Mouse (Mus musculus) B cell, adult 62 days (primary cell): ENCODE measurements around the gene Gpr61. TPM values are rescaled to one million over a fixed set of nuclear protein-coding genes. Genes with fewer than 3 reads are reported as not detected.

Source experiments
- total RNA-seq: library from RNA; stranded (reverse); gene quantifications from 4 replicates; pipeline ENCODE4 v1.2.4, GENCODE M21; 2023

Gpr61 gene
- not detected in 4 replicates for total RNA-seq

GRCm38 (mm10) chr3:108154656-108155055 lies at the start of gene Gpr61:
TSS of gene Gpr61 (minus strand) at chr3:108154882.

DNA sequence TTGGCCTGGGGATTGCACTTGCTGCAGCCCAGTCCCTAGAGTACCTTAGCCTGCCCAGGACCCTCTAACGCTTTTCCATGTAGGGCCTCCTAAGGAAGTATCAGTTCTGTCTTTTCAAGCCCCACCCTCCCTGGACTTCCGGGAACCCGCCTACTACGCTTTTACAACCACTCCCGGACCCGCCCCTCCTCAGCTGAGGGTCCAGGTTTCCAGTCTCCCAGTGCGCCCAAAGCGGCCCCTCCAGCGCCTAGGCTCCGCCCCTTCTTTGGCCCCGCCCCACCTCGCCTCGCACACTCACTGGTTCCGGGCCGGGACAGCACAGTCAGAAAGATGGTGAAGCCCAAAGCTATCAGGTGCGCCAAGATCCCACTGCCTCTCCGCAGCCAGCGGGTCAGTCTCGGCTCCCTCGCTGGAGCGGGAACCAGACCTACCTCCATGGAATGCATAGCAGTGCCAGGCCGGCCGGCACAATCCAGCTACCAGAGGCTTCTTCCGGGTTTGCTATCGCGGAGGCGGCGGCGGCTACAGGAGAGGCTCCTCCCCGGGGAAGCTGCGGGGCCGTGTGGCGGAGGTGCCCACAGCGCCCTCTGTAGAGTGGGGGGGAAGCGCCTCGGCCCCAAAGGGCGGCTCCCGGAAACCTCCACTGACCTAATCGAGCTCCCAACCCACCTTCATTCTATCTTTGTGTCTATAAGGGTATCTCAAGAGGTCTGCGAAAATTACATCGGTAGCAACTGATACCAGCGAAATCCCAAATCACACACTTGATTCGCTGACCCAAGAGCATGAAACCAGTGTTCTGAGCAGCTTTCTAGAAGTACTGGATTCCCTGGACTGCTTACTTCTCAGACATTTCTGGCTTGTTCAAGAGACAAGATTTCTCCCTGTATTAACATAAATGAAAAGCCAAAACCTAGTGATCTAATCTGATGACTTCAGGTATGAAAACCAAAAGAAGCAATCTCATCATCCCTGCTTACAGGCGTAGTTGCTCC lies 45.9 kb upstream of the Gpr61 start, which contains the start of gene Cyb561d1:
Gene Cyb561d1 (minus strand): TSS at position 884 of the 995 bp plus-strand sequence.

GRCm38 (mm10) chr3:108186098-108187047 lies 31.7 kb upstream of the Gpr61 start, which contains the start of gene Amigo1:
TSS of gene Amigo1 (plus strand) at chr3:108186335.

DNA sequence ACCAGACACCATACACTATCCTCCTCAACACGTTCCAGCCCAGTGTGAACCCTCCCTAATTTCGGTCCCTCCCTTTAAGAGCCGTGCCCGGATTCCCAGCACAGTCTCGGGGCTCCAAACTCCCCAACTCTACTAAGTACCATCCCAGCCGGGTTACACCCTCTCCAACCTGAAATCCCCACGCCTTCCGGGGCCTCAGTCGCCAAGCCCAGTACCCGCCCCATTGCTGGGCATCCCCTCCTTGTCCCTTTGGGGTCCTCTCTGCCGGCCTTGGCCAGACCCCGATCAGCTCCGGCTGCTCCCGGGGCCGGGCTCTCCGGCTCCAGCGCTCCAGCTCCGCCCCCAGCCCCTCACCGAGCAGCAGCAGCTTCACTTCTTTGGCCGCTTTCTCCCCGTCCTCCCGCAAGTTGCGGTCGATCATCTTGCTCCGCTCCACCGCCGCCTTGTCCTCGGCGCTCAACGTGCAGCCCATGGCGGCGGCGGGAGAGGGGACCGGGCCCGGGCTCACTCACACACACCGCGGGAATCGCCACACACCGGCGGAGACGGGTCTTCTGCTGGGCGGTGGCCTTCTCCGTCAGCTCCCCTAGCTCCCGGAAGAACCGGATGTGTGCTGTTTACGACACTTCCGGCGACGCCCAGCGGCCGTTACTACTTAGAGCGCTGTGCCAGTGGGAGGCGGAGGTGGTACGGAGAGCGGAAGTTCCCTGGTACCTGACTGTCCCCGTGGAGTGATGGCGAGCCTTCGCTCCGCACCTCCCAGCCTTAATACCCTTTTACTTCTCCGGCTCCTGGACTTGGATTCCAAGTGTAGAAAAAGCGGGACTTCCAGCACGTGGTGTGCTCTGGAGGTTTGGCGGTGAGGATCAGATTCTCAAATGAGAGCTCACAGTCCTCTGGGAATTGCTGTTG lies 8.9 kb downstream of the Gpr61 start, which contains the start of gene Gnai3:
Gene Gnai3 (minus strand): TSS at position 613 of the 912 bp plus-strand sequence.

Other genes starting within 250 kb of the Gpr61 start
- gene Gstm7, start 223.1 kb downstream of the Gpr61 start, total RNA-seq: 2.2 to 5.0 TPM (median 3.5 TPM) in 4 replicates
- gene Gstm6, start 211.1 kb downstream of the Gpr61 start, total RNA-seq: not detected in 4 replicates
- gene Gstm3, start 185.6 kb downstream of the Gpr61 start, total RNA-seq: not detected in 4 replicates
- gene Gstm2, start 168.4 kb downstream of the Gpr61 start, total RNA-seq: not detected in 4 replicates
- gene Gstm1, start 136.9 kb downstream of the Gpr61 start, total RNA-seq: 10.8 to 17.9 TPM (median 14.0 TPM) in 4 replicates
- 3.1 to 6.2 TPM (median 3.8 TPM) in 4 replicates for gene Gstm4, start 110.0 kb downstream of the Gpr61 start, total RNA-seq
- 21.9 to 28.4 TPM (median 26.9 TPM) in 4 replicates for gene Ampd2, start 68.2 kb downstream of the Gpr61 start, total RNA-seq
- 0.51 to 0.72 TPM in 2 of 4 replicates, not detected in the others for gene Gnat2, start 62.1 kb downstream of the Gpr61 start, total RNA-seq
- gene Gnai3, start 8.7 kb downstream of the Gpr61 start, total RNA-seq: 65.9 to 72.0 TPM (median 67.8 TPM) in 4 replicates
- 1.8 to 2.7 TPM (median 1.9 TPM) in 4 replicates for gene Amigo1, start 31.5 kb upstream of the Gpr61 start, total RNA-seq
- gene Cyb561d1, start 46.3 kb upstream of the Gpr61 start, total RNA-seq: 27.9 to 29.8 TPM (median 28.9 TPM) in 4 replicates
- gene Atxn7l2, start 56.1 kb upstream of the Gpr61 start, total RNA-seq: 35.2 to 39.3 TPM (median 36.6 TPM) in 4 replicates
- gene Sypl2, start 71.8 kb upstream of the Gpr61 start, total RNA-seq: not detected in 4 replicates
- 34.7 to 42.4 TPM (median 36.7 TPM) in 4 replicates for gene Psma5, start 102.0 kb upstream of the Gpr61 start, total RNA-seq
- gene Sort1, start 129.2 kb upstream of the Gpr61 start, total RNA-seq: 0.54 to 0.67 TPM (median 0.60 TPM) in 4 replicates
- gene Mybphl, start 210.0 kb upstream of the Gpr61 start, total RNA-seq: not detected in 4 replicates
- 0.35 to 2.1 TPM (median 0.72 TPM) in 4 replicates for gene Psrc1, start 229.0 kb upstream of the Gpr61 start, total RNA-seq